Mouse (Mus musculus) gastrocnemius, postnatal 4 days (tissue): ENCODE results near the gene Tmem63b. TPM values are rescaled to one million over a fixed set of nuclear protein-coding genes. Genes with fewer than 3 reads are reported as not detected.

Experiments
- DNase-seq, 2 experiments: peaks; one replicate each; pipeline ENCODE4 v3.0.0; 2021 to 2022; ENCODE audit warnings: low spot score in 2 of 2, mixed read lengths in 2 of 2
- total RNA-seq, 2 experiments: library from RNA; stranded (reverse); gene quantifications; 2 replicates each; pipeline ENCODE4 v1.2.3; 2021

Tmem63b gene
- total RNA-seq, 2 experiments from 2014 or later: 48.6 to 56.4 TPM

DNA sequence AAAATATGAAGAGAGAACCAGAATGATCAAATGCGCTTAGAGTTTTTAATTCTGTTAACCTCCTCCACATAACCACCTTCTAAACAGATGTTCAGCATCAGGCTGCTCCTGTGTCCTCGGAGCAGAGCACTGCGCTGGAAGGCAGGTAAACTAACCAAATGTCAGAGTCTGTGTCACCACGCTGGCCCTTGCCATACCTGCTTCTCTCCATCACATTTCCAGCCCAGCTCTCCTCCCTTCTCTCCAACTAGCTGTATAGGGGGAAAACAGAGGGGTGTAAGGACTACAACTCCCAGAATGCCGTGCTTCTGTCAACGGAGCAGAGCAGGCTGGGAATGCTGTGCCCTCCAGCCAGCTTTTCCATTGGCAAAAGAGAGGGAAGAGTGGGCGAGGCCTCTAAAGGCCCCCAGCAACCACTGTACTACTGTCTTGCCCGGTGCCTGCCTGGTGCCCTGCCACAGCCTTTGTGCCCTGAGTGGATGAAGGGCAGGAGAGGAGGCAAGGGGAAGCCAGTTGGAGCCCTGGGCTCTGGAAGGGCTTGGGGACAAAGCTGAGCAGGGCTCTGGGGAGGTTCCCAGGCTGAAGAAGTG lies 6.2 kb downstream of the Tmem63b start:
- DNase-seq: peak in 1 of 2 experiments; percentile 48

- peak; percentile 64 to 72 for DNase-seq
These were observed 8.6 kb downstream of the Tmem63b start for GRCm38 (mm10) chr17:45678106-45678505.

DNA sequence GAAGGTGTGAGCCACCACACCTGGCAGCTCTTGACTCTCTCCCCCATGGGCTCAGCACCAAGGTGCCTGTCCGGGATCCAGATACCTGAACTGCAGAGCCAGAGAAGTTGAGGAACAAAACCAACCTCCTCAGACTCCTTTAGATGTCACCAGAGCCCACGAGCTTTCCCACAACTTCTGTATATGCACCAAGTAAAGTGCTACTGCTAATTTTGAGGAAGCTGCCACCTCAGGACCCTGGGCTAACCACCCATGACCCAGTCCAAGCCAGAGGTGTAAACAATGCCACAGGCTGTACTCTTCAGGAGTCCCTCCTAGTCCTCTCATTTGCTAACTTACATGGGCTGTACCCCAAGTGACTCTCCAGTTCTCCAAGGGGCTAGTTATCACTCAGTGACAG lies 14.1 kb downstream of the Tmem63b start:
- no peak for DNase-seq

- no peak for DNase-seq
These were observed 14.9 kb downstream of the Tmem63b start for GRCm38 (mm10) chr17:45671821-45672220.

- no peak for DNase-seq
These were observed 18.7 kb downstream of the Tmem63b start for GRCm38 (mm10) chr17:45667986-45668385.

DNA sequence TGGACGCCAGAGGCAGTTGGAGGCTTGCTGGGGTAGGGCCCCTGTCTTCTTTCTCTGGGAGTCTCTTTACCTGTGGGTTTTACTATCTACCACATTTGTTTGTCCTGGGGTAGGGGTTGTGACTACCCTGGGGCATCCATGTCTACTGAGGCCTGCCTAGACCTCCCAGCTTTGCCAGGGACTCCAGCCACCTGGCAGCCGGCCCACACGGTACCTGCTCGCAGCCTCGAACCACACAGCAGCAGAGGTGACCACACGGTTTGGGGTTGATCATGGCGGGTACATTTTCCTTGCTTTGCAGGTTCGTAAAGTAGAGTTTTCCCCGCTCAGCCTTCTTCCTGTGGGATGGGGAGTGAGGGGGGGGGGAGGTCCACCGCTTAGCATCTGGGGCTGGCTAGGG lies 19.2 kb downstream of the Tmem63b start:
- no peak for DNase-seq

- DNase-seq: no peak
These were observed 20.6 kb downstream of the Tmem63b start for GRCm38 (mm10) chr17:45666091-45666490.

DNA sequence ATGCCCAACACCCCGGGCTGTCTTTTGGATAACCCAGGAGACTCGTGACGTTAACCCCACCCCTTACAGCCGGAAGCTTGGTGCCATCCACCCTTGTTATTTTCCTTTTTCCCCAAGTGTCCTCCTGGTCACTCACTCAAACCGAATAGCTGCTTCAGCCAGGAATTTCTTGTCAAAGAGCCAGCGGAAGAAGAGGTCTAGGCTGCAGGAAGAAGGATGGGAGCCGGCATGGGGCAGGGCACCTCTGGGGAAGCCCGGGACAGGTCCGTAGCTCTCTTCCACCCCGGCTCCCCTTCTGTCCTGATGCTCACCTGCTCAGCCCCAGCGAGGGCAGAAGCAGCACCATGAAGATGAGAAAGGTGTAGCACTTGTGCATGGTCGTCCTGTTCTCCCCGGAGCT lies 22.1 kb downstream of the Tmem63b start:
- no peak for DNase-seq

DNA sequence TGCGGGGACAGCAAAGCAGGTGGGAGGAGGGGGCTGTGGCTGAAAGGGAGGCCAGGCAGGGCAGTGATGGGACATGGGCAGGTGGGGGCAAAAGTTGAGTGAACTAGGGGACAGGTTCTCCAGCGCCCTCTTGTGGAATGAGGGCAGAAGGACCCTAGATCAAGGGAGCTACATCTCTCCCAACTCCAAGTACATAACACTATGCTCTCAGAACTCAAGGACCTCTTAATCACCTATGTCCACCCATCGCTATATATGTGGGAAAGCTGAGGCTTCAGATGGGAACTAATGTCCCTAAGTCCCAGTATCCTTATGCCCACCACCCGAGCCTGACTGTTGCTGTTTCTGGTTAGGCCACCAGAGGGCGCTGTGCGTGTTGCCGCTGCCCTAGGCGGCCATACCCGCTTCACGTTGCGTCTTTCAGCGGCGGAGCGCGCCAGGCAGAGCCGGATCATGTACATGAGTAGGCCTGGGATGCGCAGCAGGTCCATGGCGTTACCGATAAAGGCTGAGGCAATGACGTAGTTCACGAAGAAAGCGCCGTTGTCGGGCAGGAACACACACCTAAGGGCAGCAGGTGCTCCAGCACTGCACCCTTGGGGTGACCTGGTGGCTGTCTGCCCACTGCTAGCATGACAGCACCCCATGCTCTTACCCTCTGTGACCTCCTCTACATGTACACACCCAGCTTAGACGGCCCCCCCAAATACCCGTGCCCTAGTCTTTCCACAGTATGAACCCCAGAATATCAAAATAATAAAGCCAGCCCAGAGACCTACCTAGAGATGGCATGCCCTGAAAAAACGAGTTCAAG lies 23.4 kb downstream of the Tmem63b start:
- peak; percentile 68 to 76 for DNase-seq

DNA sequence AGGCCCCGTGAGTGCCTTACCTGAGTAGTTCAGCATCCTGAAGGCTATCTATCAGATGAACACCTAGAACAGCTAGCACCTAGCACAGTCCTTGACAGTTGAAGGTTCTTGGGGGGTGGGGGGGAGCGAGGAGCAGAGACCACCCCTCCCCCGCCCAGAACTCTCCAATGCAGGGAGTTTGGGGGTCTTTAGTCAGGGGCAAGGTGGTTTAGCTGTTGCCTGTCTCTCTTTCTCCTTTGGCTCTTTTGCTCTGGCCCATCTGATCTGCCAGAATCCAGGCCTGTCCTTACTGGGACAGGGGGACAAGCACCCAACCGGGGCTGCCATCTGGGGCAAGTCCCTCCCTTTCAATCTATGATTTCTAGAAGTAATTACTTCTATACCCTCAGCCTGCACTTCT lies 27.5 kb downstream of the Tmem63b start, which contains the start of gene Capn11:
Capn11 (minus strand) TSS at position 101 of the 400 bp plus-strand sequence.
- DNase-seq: no peak

DNA sequence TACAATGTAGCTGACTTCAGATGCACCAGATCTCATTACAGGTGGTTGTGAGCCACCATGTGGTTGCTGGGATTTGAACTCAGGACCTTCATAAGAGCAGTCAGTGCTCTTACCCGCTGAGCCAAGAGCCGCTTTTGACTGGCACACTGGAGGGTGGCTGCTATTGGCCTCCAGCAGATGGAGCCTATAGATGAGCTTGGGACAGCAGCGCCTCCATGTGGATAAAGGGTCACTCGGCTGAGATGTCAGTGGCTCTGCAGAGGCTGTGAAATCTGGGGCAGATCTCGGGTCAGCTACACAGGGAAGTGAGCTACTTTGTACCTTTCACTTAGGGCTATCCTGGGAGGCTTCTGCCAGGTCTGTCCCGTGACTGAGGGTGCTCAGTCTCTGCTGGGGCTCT lies 30.9 kb downstream of the Tmem63b start:
- DNase-seq: no peak

DNA sequence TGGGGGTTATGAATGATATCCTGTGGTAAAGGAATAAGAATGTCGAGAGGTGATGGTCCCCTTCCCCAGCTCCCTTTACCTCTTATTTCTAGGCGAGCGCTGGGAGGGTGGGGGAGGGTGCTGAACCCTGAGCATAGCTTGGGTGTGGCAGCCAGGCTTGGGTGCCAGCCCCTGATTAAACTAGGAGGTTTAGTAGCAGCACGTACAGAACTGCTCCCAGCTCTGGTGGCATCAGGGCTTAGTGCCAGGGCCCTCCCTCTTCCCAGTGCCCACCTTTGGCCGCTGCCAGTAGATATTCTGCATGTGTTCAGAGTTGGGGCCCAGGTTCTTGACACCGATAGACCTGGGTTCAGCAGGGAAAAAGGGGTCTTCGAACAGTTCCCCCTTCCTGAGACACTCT lies 33.5 kb downstream of the Tmem63b start:
- no peak for DNase-seq

GRCm38 (mm10) chr17:45644185-45644584 lies 42.5 kb downstream of the Tmem63b start:
- no peak for DNase-seq

- DNase-seq: peak; percentile 62 to 70
These were observed 44.0 kb downstream of the Tmem63b start for GRCm38 (mm10) chr17:45642701-45643100.

DNA sequence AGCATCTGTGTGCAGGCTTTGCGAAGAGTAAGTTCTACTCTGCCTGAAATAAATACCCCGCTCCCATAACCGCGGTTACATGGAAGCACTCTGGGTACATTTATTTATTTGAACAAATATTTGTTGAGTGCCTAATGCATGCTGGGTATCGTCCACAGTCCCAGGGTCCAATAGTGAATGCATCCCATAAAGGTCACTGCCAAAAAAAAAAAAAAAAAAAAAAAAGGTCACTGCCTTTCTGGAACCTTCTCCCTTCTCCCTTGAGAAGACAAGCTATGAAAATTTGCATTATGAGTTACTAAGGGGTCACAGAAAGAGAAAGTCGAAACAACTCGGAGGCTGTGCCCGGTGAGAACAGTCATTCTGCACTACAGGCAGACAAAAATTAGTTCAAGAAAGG lies 44.7 kb downstream of the Tmem63b start:
- DNase-seq: no peak

GRCm38 (mm10) chr17:45638596-45639295 lies 48.0 kb downstream of the Tmem63b start:
- DNase-seq: no peak

GRCm38 (mm10) chr17:45634033-45634432 lies 52.7 kb downstream of the Tmem63b start:
- DNase-seq: no peak

DNA sequence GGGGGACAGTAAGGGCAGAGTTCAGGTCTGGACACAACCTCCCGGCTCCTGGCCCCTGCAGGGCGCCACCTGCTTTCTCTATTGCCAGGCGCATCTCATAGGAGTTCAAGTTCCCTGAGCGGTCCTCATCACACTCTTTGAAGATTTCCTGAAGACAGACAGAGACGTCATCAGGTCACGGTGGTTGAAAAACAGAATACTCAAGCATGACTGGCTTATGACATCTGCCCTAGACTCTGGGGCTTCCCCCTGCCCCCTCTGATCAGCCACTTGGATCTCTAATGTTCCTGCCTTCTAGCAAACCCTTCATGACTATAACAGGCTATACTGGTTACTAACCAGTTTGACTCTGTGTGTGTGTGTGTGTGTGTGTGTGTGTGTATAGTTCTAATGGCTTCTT lies 54.8 kb downstream of the Tmem63b start:
- DNase-seq: no peak

- DNase-seq: no peak
These were observed 55.7 kb downstream of the Tmem63b start for GRCm38 (mm10) chr17:45630992-45631391.

GRCm38 (mm10) chr17:45629861-45630694 lies 56.6 kb downstream of the Tmem63b start:
- DNase-seq: peak; percentile 48 to 73
